Mouse (Mus musculus): Measurements from ENCODE around the gene Stt3b. TPM values are rescaled to one million over a fixed set of nuclear protein-coding genes. Genes with fewer than 3 reads are reported as not detected.
A peak's percentile ranks its signal among the peaks of the same experiment; 100 is the strongest.

The Stt3b gene
- 55.6 and 56.8 TPM in 2 replicates for polyA plus RNA-seq (2015; fragmentation: Nextera tagmentation; extraction: Ambion mirVana)

- DNase-seq (ENCODE audit: low spot score): peak; percentile 99
Measured at GRCm38 (mm10) chr9:115310346-115311222, at the start of gene Stt3b. Gene Stt3b, minus strand, starts transcription at chr9:115310421.

GRCm38 (mm10) chr9:115358421-115358820, 48.2 kb upstream of the Stt3b start:
- no peak for DNase-seq (ENCODE audit: low spot score)

GRCm38 (mm10) chr9:115357996-115358395, 47.8 kb upstream of the Stt3b start:
- DNase-seq (ENCODE audit: low spot score): no peak

GRCm38 (mm10) chr9:115356731-115357458, 46.7 kb upstream of the Stt3b start:
- no peak for DNase-seq (ENCODE audit: low spot score)

GRCm38 (mm10) chr9:115355972-115356371, 45.8 kb upstream of the Stt3b start:
- peak; percentile 20 for DNase-seq (ENCODE audit: low spot score)

GRCm38 (mm10) chr9:115349741-115350512, 39.7 kb upstream of the Stt3b start:
- DNase-seq (ENCODE audit: low spot score): no peak

- DNase-seq (ENCODE audit: low spot score): no peak
Measured at GRCm38 (mm10) chr9:115349106-115349505, 38.9 kb upstream of the Stt3b start.

GRCm38 (mm10) chr9:115344930-115345329, 34.7 kb upstream of the Stt3b start:
- DNase-seq (ENCODE audit: low spot score): no peak

- DNase-seq (ENCODE audit: low spot score): no peak
Measured at GRCm38 (mm10) chr9:115341576-115341975, 31.4 kb upstream of the Stt3b start.

GRCm38 (mm10) chr9:115340212-115340815, 30.1 kb upstream of the Stt3b start:
- DNase-seq (ENCODE audit: low spot score): no peak

- no peak for DNase-seq (ENCODE audit: low spot score)
Measured at GRCm38 (mm10) chr9:115338816-115339215, 28.6 kb upstream of the Stt3b start.

GRCm38 (mm10) chr9:115333016-115333415, 22.8 kb upstream of the Stt3b start:
- no peak for DNase-seq (ENCODE audit: low spot score)

- DNase-seq (ENCODE audit: low spot score): no peak
Measured at GRCm38 (mm10) chr9:115332339-115332738, 22.1 kb upstream of the Stt3b start.

GRCm38 (mm10) chr9:115330861-115331476, 20.7 kb upstream of the Stt3b start:
- no peak for DNase-seq (ENCODE audit: low spot score)

- no peak for DNase-seq (ENCODE audit: low spot score)
Measured at GRCm38 (mm10) chr9:115326533-115326890, 16.3 kb upstream of the Stt3b start.

- DNase-seq (ENCODE audit: low spot score): no peak
Measured at GRCm38 (mm10) chr9:115325831-115326532, 15.8 kb upstream of the Stt3b start.

GRCm38 (mm10) chr9:115323572-115323971, 13.4 kb upstream of the Stt3b start:
- DNase-seq (ENCODE audit: low spot score): no peak

- no peak for DNase-seq (ENCODE audit: low spot score)
Measured at GRCm38 (mm10) chr9:115322385-115322784, 12.2 kb upstream of the Stt3b start.

- no peak for DNase-seq (ENCODE audit: low spot score)
Measured at GRCm38 (mm10) chr9:115321052-115321451, 10.8 kb upstream of the Stt3b start.

- DNase-seq (ENCODE audit: low spot score): no peak
Measured at GRCm38 (mm10) chr9:115320156-115320555, 9.9 kb upstream of the Stt3b start.

Measured in thymus, postnatal 0 days (tissue).